Mouse (Mus musculus) right cerebral cortex, postnatal 4 days (tissue): ENCODE results near the gene Foxi3.

Experiments used
- DNase-seq: peaks from one replicate; pipeline ENCODE4 v3.0.0-alpha.2; 2022

Foxi3 gene

DNA sequence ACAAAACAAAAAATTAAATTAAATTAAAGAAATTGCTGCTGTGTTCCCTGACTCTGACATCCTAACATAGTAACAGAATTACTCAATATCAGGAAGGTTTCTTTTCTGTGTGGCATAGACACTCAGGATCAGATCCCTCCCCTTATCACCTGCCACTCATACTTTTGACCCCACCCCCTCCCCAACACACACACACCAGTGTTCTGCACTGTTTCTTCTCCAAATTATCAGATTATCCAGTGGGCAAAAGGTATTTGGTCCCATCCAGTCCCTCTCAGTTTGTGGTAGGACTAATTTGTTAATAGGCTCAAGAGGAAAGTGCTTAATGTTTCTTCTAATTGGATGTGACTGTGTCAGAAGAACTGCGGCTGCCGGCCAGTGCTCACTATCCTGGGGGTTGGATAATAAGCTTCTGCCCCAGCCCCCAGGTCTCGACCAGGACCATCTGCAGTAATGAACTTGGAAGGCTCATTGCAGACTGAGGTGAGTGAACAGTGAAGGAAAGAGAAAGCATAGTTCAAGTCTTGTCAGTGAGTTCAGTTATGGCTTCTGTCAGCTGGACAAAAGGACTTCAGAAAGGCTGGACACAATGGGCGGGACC, 39.9 kb downstream of the Foxi3 start:
- no peak for DNase-seq

DNA sequence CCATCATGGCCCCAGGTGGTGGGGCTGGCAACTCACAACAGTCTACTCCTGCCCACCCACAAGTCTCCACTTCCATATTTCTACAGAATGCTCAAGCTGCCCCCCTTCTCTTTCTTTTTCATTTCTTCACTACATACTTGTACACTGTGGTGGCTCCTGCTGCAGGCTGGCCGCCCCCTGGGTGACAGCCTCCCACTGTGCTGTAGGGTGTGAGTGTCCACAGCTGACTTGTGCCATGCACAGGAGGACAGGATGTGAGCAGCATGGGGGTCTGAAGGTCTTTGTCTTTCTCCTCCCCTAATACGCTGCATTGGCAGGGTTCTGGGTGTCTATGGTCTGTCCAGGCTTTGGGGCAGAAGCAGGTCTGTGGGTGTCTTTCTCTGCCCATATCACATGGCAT, 46.3 kb downstream of the Foxi3 start:
- DNase-seq = no peak

DNA sequence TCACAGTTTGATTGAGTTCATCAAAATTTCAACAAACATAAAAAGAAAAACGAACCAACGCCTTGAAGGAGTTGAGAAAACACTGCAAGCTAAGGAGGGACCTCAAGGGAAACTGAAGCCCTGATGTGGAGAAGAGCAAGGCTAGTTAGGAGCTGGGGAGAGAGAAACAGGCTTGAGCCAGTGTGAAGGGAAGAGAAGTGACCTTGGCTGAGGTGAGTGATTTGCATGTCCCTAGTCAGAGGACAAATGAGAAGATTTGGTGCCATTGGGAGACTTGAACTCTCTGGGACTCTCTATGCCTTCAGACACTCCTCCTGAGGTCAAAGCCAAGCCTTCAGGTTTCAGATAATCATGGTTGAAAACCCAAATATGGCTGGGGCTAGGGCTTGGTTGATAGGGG, 47.8 kb downstream of the Foxi3 start:
- no peak for DNase-seq
